Mouse (Mus musculus): ENCODE data around the gene Slc29a2.

Slc29a2 gene

DNA sequence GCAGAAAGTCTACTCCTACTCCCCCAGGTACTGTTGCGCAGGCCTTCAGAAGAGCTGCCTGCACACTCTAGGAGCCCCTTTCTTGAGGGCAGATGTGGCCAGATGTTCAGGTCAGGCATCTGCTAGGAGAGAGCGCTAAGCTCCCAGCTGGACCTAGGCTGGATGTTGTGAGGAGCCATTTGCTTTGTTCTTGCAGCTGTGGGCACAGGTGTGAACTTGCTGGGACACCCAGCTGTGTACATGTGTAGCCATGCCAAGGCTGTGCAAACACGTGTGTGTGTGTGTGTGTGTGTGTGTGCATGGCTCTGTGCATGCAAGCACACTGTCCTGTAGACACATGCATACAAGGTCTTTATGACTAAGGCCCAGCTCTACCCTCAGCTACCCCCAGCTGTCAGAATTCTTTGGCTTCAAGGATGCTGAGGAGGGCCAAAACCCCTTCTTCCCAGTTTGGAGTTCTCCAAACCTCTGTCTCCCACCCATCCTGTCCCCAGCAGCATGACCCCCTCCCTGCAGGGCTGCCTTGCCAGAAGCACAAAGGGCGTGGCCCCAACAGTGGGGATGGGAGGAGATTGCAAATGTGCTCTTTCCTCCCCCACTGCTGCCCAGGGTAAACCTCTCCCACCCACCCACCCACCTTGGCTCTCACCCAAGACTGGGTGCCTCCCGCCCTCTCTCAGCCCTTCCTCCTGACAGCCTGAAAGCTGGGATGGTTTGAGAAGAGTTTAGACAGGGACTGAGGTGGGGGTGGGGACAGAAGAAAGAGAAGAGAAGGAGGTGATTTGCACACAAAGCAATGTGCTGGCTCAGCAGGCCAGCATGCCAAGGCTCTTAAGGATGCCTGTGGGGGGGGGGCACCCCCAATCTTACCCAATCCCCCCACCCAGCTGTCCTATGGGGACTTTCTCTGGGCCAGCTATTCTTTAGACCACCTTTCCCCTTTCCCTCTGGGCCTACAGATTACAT, 37.0 kb downstream of the Slc29a2 start:
- no peak for DNase-seq

DNA sequence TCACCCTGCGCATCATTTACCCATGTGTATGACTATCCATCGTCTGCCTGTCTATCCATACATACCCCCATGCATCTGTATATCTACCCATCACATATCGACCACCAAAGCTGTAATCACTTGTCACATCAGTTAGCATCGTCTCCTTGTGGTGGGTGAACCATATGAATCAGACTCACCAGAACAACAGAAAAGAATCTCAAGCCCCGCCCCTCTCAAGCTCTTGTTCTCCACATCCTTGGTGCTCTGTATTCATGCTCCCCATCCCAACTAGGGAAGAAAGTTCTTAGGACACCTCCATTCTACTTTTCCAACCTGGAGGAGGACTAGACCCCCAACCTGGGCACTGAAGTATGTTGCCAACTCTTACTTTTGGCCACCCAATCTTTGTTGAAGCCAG, 38.4 kb downstream of the Slc29a2 start:
- DNase-seq, result no peak

DNA sequence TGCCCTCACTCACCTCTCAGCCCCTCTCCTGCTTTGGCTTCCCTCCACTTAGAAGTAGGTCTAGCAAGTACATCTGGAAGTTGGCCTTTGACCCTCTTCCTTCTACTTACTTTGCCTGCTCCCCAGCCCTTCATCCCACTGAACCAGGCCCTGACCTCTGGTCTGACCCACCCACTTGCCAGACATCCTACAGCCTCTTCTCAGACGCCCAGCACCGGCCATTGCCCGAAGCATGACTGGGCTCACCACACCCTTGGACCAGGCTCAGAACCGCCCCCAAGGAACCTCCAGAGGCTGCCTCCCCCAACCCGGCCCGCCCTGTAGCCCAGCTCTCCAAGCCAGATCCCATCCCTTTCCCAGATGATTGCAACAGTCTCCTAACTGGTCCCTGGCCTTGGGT, 38.8 kb downstream of the Slc29a2 start:
- no peak for DNase-seq

DNA sequence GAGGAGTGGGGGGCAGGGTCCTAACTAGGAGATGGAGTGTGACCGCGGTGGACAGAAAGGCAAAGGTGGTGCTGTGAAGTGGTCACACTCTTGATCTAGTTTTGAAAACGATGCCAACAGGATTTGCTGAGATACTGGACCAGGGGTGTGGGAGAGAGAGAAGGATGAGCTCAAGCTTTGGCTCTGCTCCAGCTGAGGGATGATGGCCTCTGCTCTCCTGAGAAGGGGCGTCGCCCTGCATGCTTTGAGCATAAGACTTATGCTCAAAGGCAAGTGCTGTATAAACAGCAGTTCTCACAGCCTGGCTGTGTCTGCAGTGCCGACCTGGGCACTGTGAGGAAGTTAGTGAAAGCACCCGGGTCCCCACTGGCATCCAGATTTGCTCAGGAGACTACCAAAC, 41.4 kb downstream of the Slc29a2 start:
- no peak for DNase-seq

DNA sequence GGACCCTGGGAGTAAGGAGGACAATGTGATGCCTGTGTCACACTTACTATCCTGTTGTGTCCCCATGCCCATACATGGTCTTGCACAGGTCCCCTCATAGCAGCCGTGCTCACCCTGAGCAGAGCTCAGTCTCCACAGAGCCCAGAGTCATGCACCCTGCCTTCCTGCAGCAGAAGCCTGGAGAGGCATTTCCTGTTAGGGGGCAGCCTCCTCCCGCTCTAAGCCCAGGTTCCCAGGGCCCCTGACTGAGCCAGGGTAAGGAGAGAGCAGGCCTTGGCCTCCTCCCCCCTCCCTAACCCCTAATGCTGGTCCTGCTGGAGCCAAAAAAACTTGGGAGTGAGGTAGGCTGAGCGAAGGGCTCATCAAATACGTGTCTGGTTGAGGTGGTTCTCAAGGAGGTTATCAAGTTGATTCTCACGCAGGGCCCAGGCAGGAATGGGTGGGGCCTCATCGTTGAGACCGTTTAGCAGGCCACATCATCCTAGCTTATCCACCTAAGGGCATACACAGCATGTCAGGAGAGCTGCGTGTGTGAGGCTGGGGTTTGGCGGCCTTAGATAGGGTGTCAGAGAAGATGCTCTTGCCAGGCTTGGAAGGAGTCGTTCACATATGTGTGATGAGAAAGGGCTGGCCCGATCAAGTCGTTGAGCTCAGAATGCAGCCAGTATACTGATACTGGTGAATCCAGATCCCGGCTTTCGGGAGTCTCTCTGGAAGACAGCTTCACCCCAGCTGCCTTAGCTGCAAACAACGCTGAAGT, 43.6 kb downstream of the Slc29a2 start:
- no peak for DNase-seq

DNA sequence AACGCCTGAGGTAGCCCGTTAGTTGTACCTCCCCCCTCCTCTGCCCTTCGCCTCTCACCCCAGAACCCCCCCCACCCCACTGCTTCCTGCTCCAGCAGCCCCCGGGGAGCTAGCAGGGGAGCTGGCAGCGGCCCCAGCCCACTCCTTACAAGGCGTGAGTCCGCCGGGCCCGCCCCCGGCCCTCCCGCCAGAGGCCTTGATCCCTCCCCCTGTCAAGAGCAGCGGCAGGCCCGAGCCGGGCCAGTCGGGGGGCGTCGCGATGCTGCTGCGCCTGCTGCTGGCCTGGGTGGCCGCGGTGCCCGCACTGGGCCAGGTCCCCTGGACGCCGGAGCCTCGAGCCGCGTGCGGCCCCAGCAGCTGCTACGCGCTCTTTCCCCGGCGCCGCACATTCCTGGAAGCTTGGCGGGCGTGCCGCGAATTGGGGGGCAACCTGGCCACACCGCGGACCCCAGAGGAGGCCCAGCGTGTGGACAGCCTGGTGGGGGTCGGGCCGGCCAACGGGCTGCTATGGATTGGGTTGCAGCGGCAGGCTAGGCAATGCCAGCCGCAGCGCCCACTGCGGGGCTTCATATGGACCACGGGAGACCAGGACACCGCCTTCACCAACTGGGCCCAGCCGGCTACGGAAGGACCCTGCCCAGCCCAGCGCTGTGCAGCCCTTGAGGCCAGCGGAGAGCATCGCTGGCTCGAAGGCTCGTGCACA, 44.4 kb downstream of the Slc29a2 start, which contains the start of gene Cd248:
Gene Cd248, plus strand, starts transcription at position 212 of the 703 bp plus-strand sequence.
- no peak for DNase-seq

DNA sequence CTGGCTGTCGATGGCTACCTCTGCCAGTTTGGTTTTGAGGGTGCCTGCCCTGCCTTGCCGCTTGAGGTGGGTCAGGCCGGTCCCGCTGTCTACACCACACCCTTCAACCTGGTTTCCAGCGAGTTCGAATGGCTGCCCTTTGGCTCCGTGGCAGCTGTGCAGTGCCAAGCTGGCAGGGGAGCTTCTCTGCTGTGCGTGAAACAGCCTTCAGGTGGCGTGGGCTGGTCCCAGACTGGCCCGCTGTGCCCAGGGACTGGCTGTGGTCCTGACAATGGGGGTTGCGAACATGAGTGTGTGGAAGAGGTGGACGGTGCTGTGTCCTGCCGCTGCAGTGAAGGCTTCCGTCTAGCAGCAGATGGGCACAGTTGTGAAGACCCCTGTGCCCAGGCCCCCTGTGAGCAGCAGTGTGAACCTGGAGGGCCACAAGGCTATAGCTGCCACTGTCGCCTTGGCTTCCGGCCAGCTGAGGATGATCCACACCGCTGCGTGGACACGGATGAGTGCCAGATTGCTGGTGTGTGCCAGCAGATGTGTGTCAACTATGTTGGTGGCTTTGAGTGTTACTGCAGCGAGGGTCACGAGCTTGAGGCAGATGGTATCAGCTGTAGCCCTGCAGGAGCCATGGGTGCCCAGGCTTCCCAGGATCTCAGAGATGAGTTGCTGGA, 45.0 kb downstream of the Slc29a2 start:
- DNase-seq, result peak; percentile 31

DNA sequence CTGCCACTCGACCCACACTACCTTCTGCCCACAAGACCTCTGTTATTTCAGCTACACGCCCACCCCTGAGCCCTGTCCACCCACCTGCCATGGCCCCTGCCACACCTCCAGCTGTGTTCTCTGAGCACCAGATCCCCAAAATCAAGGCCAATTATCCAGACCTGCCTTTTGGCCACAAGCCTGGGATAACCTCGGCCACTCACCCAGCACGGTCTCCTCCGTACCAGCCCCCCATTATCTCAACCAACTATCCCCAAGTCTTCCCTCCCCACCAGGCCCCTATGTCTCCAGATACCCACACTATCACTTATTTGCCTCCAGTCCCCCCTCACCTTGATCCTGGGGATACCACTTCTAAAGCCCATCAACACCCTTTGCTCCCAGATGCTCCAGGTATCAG, 45.8 kb downstream of the Slc29a2 start:
- no peak for DNase-seq

DNA sequence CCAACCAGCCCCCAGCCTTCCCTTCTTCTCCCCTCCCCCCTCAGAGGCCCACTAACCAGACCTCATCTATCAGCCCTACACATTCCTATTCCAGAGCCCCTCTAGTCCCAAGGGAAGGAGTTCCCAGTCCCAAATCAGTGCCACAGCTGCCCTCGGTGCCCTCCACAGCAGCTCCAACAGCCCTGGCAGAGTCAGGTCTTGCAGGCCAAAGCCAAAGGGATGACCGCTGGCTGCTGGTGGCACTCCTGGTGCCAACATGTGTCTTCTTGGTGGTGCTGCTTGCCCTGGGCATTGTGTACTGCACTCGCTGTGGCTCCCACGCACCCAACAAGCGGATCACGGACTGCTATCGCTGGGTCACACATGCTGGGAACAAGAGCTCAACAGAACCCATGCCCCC, 46.3 kb downstream of the Slc29a2 start:
- DNase-seq, result no peak

DNA sequence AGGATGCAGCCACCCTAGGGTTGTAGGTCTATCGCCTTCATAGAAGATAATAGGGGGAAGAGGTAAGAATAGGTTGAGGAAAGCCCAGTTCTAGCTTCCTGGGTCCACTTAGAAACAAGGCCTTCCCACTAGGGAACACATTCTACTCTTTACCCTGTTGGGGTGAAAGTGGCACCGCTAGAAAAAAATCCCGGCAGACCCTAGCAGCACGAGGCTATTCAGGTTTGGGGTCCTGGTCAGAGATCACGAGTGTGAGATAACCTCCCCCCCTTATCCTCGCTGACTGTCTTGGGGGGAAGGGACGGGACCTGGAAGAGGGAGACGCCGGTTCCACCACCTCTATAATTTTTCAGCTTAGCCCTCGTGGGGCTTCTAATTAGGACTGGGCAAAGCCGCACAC, 47.4 kb downstream of the Slc29a2 start:
- no peak for DNase-seq

DNA sequence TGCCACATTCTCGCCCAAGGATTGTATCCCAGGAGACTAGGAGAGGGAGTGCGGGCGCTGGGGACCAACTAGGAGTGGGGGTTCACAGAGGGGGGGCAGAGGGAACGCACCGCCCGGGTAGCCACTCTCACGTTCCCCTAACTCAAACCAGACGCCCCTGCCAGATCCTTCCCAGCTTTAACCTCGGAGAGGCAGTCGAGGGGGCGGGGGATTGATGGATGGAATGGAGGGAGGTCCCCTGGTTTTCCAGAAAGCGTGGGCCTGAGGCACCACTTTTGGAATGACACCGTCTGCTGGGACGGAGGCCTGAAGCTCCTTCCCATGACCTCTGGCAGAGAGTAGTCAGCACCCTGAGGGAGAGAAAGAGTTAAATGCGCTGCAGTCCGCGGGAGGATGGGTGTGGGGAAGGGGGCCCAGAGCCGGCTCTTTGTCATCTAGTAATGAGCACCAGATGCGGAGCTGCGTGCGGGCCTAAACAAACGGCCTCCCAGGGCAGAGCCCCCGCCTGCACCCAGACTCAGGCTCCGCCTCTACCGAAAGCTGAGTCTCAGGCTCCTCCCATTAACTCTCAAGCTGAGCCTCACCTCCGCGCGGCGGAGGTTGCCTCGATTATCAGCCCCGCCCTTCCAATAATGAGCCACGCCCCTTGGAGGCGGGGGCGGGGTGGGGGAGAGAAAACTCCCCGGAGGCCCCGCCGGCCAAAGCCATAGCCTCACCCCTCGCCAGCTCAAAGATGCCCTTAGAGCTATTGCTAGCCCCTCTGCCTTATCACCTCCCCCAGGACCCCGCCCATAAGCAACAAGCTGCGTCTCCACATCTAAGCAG, 48.1 kb downstream of the Slc29a2 start:
- DNase-seq, result peak; percentile 41

DNA sequence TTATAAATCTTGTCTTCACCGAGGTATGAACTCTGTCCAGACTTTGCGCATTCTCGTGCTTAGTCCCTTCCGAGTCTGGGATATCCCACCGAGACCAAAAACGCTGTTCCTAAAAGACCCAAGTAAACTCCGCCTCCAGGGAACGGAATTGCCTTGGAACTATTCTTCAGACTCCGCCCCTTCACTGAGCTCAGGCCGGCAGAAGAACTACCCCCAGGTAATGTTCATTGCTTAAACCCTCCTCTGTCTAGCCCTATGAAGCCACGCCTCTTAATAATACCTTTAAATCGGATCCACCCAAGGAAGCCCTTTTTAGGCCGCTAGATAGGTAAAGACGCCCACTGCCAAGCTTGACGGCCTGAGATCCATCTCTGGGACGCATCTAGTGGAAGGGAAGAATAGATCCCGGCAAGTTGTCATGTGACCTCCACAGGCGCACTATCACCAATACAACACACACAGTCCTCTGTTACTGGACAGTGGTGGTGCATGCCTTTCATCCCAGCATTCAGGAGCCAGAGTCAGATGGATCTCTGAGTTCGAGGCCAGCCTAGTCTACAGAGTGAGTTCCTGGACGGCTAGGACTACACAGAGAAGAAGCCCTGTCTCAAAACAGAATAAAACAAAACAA, 48.8 kb downstream of the Slc29a2 start:
- DNase-seq, result no peak

DNA sequence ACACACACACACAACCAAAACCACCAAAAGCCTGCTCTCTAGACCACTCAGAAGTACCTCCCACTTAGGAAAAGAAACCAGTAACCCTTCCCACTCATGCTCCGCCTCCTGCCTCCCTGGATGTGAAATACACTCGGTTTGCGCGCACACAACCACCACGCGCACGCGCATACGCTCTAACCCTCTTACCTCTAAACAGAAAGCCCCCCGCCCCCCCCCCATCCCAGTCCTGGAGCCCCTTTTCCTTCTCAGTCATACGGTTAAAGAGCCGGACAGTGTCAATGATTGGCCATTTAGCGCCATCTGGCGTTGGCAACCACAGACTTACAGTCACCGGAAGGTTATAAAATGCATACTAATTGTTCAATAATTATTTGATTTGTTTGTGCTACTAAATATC, 49.4 kb downstream of the Slc29a2 start:
- DNase-seq, result no peak

DNA sequence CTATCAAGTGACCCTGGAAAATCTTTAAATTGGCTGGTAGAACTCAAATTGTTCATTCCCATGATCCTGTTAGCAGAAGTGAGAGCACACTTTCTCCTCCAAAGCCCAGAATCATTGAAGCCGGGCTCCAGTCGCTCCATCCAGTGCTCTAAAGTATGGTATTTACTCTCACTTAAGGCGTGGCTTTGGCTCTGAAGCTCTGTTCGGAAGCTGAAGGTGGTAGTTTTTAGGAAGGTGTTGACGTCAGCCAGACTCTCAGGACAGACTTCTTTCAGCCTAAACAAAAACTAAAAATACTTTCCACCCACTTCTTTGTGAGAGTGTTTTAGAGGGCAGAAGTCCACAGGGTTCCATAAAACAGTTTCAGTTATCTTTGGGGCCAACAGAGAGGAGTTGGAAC, 49.9 kb downstream of the Slc29a2 start:
- DNase-seq, result no peak

DNA sequence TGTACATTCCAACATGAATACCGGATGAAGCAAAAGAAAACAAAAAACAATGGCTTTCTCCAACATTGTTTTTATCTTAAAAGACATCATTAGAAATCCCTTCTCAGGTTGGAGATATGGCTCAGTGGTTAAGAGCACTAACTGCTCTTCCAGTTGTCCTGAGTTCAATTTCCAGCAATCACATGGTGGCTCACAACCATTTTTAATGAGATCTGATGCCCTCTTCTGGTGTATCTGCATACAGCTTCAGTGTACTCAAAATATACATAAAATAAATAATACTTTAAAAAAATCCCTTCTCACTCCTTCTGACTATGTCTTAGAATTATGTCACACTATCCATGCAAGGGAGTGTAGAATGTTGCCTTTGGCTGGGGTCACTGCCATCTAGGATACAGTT, 55.6 kb downstream of the Slc29a2 start:
- DNase-seq, result no peak
